Mouse (Mus musculus) limb, embryonic 12.5 days (tissue): ENCODE results near the gene Olfr643. TPM values are rescaled to one million over a fixed set of nuclear protein-coding genes. Genes with fewer than 3 reads are reported as not detected.

ENCODE experiments used
- ATAC-seq: fragments of 200-750 bp; cut with Nextera tagmentation; 2 replicates; pipeline ENCODE4 v1.8.0; 2017; ENCODE audit warnings: low read depth, moderate TSS enrichment; ENCODE audit not compliant: insufficient number of reproducible peaks, insufficient read depth, low FRiP score, low TSS enrichment
- H3K27ac ChIP-seq: fragments of 300-500 bp; sonication (generic); 2 replicates; pipeline ENCODE4 v1.5.1; 2016; ENCODE audit warnings: mild to moderate bottlenecking, moderate library complexity
- H3K27me3 ChIP-seq: fragments of 300-500 bp; sonication (generic); 2 replicates; pipeline ENCODE4 v1.6.1; 2016; ENCODE audit warnings: mild to moderate bottlenecking, moderate library complexity
- H3K36me3 ChIP-seq: fragments of 300-500 bp; sonication (generic); 2 replicates; pipeline ENCODE4 v1.6.1; 2016; ENCODE audit warnings: mild to moderate bottlenecking, moderate library complexity
- H3K4me1 ChIP-seq: fragments of 300-500 bp; sonication (generic); replicated peaks from 2 replicates; pipeline ENCODE4 v1.6.1; 2016
- H3K4me2 ChIP-seq: fragments of 300-500 bp; sonication (generic); 2 replicates; pipeline ENCODE4 v1.6.1; 2016; ENCODE audit warnings: mild to moderate bottlenecking, moderate library complexity
- H3K4me3 ChIP-seq: fragments of 300-500 bp; sonication (generic); replicated peaks from 2 replicates; pipeline ENCODE4 v1.5.1; 2016; ENCODE audit warnings: mild to moderate bottlenecking
- H3K9ac ChIP-seq: fragments of 300-500 bp; sonication (generic); replicated peaks from 2 replicates; pipeline ENCODE4 v1.6.1; 2016; ENCODE audit warnings: mild to moderate bottlenecking, moderate library complexity
- H3K9me3 ChIP-seq: fragments of 300-500 bp; sonication (generic); 2 replicates; pipeline ENCODE4 v1.6.1; 2016; ENCODE audit warnings: mild to moderate bottlenecking, moderate library complexity
- WGBS: fragments of 180-500 bp; shearing (Covaris S2); methylation state at CpG from one replicate; pipeline ENCODE4 v1.1.7; 2016; 5-methylcytosine and 5-hydroxymethylcytosine counted together
- polyA plus RNA-seq: library from polyadenylated mRNA; unstranded; fragments of >200 nt; fragmentation: Nextera tagmentation; extraction: Ambion mirVana; gene quantifications from 2 replicates; pipeline ENCODE4 v1.2.1, GENCODE M21; 2016

The Olfr643 gene
- not detected in 2 replicates for polyA plus RNA-seq

GRCm38 (mm10) chr7:104137305-104137704 is at the start of gene Olfr643:
Gene Olfr643 (minus strand): TSS chr7:104137405.
- 83% methylated on average over 5 of the region's 5 CpGs for WGBS
- Histone ChIP-seq H3K27ac (no peak within 1 kb of the TSS), H3K4me2 (no peak within 1 kb of the TSS), H3K4me1 (no peaks in the 10 kb centered on the region), H3K36me3 (no peaks in the 10 kb centered on the region), H3K9me3 (no peaks in the 10 kb centered on the region), H3K27me3 (no peaks in the 10 kb centered on the region), H3K9ac (no peak within 1 kb of the TSS), H3K4me3 (no peak within 1 kb of the TSS)
- ATAC-seq: no peak

DNA sequence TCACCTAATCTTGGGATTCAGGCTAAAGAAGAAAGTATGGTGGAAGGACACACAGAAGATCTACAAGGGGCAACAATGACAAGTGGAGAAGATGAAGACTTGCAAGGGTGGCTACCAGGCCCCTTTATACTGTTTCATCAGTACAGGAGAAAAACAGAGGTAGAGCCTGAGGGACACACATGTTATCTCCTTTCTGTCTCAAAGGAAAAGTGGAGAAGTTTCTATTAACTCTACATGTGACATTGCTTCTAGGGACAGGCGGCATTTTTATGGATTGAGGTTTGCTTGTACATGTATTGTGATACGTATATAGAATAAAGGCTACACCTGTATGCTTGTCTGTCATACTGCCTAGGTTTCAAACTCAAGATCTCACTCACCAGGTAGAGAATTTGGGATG is 46.1 kb upstream of the Olfr643 start, which contains the start of gene Olfr648:
Gene Olfr648 (minus strand): TSS at position 101 of the 400 bp plus-strand sequence.
- no peak for ATAC-seq
- H3K27me3 ChIP-seq: no peaks in the 10 kb centered on the region
- no peaks in the 10 kb centered on the region for H3K4me1 ChIP-seq
- no peak within 1 kb of the TSS for H3K9ac ChIP-seq
- no peak within 1 kb of the TSS for H3K4me3 ChIP-seq
- H3K27ac ChIP-seq: no peak within 1 kb of the TSS
- no peak within 1 kb of the TSS for H3K4me2 ChIP-seq
- H3K36me3 ChIP-seq: no peaks in the 10 kb centered on the region
- 97% methylated on average over 2 of the region's 2 CpGs for WGBS
- H3K9me3 ChIP-seq: no peaks in the 10 kb centered on the region

GRCm38 (mm10) chr7:104179074-104179473 is 41.9 kb upstream of the Olfr643 start:
- WGBS: 95% methylated on average over 1 of the region's 1 CpGs
- Histone ChIP-seq H3K9me3 (no peaks in the 10 kb centered on the region), H3K4me1 (no peaks in the 10 kb centered on the region), H3K36me3 (no peaks in the 10 kb centered on the region), H3K27me3 (no peaks in the 10 kb centered on the region), H3K4me3 (no peak overlapping the region), H3K27ac (no peak overlapping the region), H3K4me2 (no peak overlapping the region), H3K9ac (no peak overlapping the region)
- no peak for ATAC-seq

DNA sequence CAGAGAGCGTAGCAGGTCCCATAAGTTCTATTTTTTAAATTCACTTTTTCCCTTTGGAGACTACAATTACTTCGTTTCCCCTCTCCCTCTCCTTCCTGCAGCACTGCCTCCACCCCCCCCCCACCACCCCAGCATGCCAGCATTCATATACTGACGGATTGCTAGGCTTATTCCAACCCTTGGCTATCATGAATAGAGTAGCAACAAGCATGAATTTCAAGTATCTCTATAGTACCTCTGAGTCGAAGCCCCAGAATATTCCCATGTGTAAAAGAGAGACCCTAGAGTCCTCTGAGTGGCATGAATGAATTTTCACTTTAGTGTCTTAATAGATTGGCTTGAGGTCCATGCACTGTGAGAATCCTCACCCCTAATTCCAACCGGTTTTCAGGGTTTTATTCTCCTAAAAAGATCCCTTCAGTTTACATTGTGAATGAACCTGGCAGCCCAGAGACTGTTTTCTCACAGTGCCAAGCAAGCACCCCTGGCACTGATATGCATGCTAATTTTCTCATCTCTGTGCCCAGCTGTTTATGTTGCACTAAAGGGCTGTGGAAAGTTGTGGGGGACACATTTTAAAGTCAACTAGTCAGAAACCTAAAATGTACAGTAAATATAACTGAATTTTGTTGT is 41.3 kb upstream of the Olfr643 start:
- 73% methylated on average over 5 of the region's 5 CpGs for WGBS
- no peaks in the 10 kb centered on the region for H3K9me3 ChIP-seq
- H3K27ac ChIP-seq: no peak overlapping the region
- ATAC-seq: no peak
- no peaks in the 10 kb centered on the region for H3K36me3 ChIP-seq
- no peak overlapping the region for H3K9ac ChIP-seq
- no peak overlapping the region for H3K4me2 ChIP-seq
- no peak overlapping the region for H3K4me3 ChIP-seq
- no peaks in the 10 kb centered on the region for H3K27me3 ChIP-seq
- no peaks in the 10 kb centered on the region for H3K4me1 ChIP-seq

GRCm38 (mm10) chr7:104175085-104175484 is 37.9 kb upstream of the Olfr643 start:
- ATAC-seq: no peak
- 88% methylated on average over 1 of the region's 1 CpGs for WGBS

DNA sequence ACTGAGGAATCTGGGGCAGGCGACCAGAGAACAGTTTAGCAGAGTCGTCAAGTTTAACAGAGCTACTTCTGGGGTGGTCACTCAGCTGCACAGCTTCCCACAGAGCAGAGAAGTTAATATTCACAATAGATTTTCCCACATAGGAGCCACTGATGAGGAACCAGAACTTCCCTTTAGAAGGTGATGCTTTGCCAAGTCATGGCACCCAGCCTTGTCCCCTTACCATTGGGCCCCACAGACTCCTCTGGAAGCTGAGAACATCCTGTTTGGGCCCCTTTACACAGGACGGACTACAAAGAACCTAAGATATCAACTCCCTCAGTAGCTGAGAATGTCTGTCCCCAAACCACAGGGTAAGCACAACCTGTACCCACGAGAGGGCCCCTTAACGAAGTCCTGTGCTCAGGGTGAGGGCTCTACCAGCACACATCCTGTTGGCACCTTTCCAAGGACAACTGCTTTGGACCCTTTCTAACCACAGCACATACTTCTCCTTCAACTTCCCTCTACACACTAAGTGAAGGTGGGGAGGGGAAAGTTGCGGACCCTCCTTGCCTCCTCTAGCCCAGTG is 32.5 kb upstream of the Olfr643 start:
- ATAC-seq: no peak
- no peak overlapping the region for H3K4me2 ChIP-seq
- no peaks in the 10 kb centered on the region for H3K36me3 ChIP-seq
- 69% methylated on average over 6 of the region's 6 CpGs for WGBS
- no peak overlapping the region for H3K27ac ChIP-seq
- H3K9me3 ChIP-seq: no peaks in the 10 kb centered on the region
- H3K4me3 ChIP-seq: no peak overlapping the region
- H3K9ac ChIP-seq: no peak overlapping the region
- no peaks in the 10 kb centered on the region for H3K27me3 ChIP-seq
- H3K4me1 ChIP-seq: no peaks in the 10 kb centered on the region

More at GRCm38 (mm10) chr7:104175085-104175484, 37.9 kb upstream of the Olfr643 start:
- no peak overlapping the region for H3K4me2 ChIP-seq
- H3K9me3 ChIP-seq: no peaks in the 10 kb centered on the region
- no peaks in the 10 kb centered on the region for H3K4me1 ChIP-seq
- H3K36me3 ChIP-seq: no peaks in the 10 kb centered on the region
- H3K27ac ChIP-seq: no peak overlapping the region
- H3K9ac ChIP-seq: no peak overlapping the region
- no peak overlapping the region for H3K4me3 ChIP-seq
- no peaks in the 10 kb centered on the region for H3K27me3 ChIP-seq

GRCm38 (mm10) chr7:104167105-104167504 is 29.9 kb upstream of the Olfr643 start:
- H3K9ac ChIP-seq: no peak overlapping the region
- no peaks in the 10 kb centered on the region for H3K9me3 ChIP-seq
- no peaks in the 10 kb centered on the region for H3K36me3 ChIP-seq
- no peaks in the 10 kb centered on the region for H3K4me1 ChIP-seq
- no peak overlapping the region for H3K4me2 ChIP-seq
- H3K4me3 ChIP-seq: no peak overlapping the region
- no peak for ATAC-seq
- no peak overlapping the region for H3K27ac ChIP-seq
- WGBS: 80% methylated on average over 6 of the region's 6 CpGs
- H3K27me3 ChIP-seq: no peaks in the 10 kb centered on the region

- Histone ChIP-seq H3K36me3 (no peaks in the 10 kb centered on the region), H3K27ac (no peak within 1 kb of the TSS), H3K4me3 (no peak within 1 kb of the TSS), H3K9ac (no peak within 1 kb of the TSS), H3K9me3 (0 out of 2 replicates have a peak, but pooled peaks cover 3% of the 10 kb centered on the region), H3K4me2 (no peak within 1 kb of the TSS), H3K27me3 (no peaks in the 10 kb centered on the region), H3K4me1 (no peaks in the 10 kb centered on the region)
- no peak for ATAC-seq
- WGBS: 83% methylated on average over 2 of the region's 2 CpGs
These were observed 13.3 kb upstream of the Olfr643 start, which contains the start of gene Ubqlnl for GRCm38 (mm10) chr7:104150456-104150855. Gene Ubqlnl (minus strand): TSS chr7:104150556.

GRCm38 (mm10) chr7:104143179-104143578 is 6.0 kb upstream of the Olfr643 start, which contains the start of gene Ubqln3:
Gene Ubqln3 (minus strand): TSS chr7:104143279.
- Histone ChIP-seq H3K27ac (no peak within 1 kb of the TSS), H3K36me3 (no peaks in the 10 kb centered on the region), H3K4me1 (no peaks in the 10 kb centered on the region), H3K9me3 (peaks cover 6% of the 10 kb centered on the region; the same call in 1 of the 2 replicates), H3K4me2 (no peak within 1 kb of the TSS), H3K9ac (no peak within 1 kb of the TSS), H3K27me3 (no peaks in the 10 kb centered on the region), H3K4me3 (no peak within 1 kb of the TSS)
- WGBS: 68% methylated on average over 3 of the region's 3 CpGs
- no peak for ATAC-seq

DNA sequence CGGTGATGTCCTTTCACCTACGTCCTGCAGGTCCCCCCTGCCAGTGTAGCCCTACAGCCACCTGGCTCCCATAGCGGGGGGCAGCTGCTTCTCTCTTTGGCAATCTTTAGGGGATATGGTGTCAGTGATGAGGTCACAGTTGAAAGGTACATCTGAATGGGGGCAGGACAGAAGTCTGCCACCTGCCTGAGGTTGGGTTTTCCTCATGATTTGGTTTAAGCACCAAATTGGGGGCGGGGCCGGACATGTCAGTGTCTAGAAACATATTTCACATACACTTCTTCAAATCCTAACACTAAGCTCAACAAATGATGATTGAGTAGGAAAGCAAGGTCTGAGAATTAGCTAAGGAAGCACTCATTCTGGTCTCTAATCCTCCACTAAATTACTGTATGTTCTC is 7.5 kb downstream of the Olfr643 start, which contains the start of gene Ubqln5:
Gene Ubqln5 (minus strand): TSS at position 101 of the 400 bp plus-strand sequence.
- Histone ChIP-seq H3K9ac (no peak within 1 kb of the TSS), H3K4me1 (no peaks in the 10 kb centered on the region), H3K4me2 (no peak within 1 kb of the TSS), H3K27ac (no peak within 1 kb of the TSS), H3K27me3 (no peaks in the 10 kb centered on the region), H3K36me3 (no peaks in the 10 kb centered on the region), H3K4me3 (no peak within 1 kb of the TSS), H3K9me3 (peaks cover 7% of the 10 kb centered on the region; the same call in 1 of the 2 replicates)
- 85% methylated on average over 5 of the region's 5 CpGs for WGBS
- ATAC-seq: no peak

DNA sequence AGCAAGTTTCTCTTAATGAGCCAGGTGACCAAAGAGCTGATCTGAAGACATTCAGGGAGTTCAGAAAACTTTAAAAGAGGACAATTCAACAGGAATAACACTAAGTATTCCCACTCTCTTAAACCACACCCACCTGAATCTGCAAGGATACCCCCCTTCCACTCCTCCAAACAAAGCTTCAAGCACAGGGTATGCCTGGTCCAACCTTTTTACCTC is 32.5 kb downstream of the Olfr643 start, which contains the start of gene Olfr646:
Gene Olfr646 (plus strand): TSS at position 117 of the 216 bp plus-strand sequence.
- Histone ChIP-seq H3K4me3 (no peak within 1 kb of the TSS), H3K4me1 (no peaks in the 10 kb centered on the region), H3K27ac (no peak within 1 kb of the TSS), H3K9ac (no peak within 1 kb of the TSS), H3K4me2 (no peak within 1 kb of the TSS), H3K36me3 (no peaks in the 10 kb centered on the region), H3K9me3 (no peaks in the 10 kb centered on the region), H3K27me3 (no peaks in the 10 kb centered on the region)
- no peak for ATAC-seq
